Mouse (Mus musculus): Measurements from ENCODE around the gene Gm20388.

DNA sequence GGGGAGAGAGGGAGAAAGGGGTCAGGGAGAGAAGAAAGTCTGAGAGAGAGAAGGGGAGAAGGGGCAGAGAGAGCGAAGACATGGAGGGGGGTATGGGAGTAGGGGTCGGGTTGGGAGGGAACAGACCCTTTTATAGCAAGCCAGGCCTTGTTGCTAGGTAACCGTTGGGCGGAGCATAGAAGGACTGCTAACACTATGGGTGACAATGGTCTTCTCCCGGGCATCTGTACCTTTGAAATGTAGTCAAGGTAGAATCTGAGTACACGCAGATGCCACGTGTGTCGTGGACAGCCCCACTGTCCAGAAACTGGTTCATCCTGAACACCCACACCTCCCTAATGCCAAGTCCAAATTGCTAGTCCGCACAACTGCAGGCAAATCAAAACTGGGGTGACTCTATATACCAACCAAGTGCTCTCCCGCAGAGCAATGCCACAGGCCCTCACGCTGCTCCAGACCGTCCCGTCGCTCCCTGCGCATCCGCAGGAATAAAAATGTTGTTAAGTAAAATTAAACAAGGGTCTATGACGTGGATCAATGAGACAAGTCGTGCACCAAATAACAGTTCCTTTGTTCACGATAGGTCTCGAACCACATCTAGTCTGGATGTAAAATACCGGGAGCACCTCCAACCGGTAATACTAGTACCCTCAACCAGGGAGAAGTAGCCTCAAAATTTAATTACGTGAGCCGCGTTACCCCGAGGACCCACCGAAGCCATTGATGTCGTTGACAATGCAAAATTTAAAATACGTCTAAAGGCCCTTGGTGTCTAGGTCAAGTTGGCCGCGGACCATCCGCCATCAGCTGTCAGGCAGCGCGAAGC lies 3566.5 kb downstream of the Gm20388 start:
- TF ChIP-seq CTCF (IDR thresholded peaks at IDR 0.05; ENCODE audit: borderline replicate concordance, insufficient read depth, low read depth, low read length) (no peak), POLR2A (IDR thresholded peaks at IDR 0.05; ENCODE audit: borderline replicate concordance, insufficient read depth, low read length) (no peak)
